Mouse (Mus musculus): ENCODE data around the gene Slc25a5.
"Not testable (repeated sequence)": the region's sequence is repeated elsewhere in the genome, so short reads cannot be mapped to it uniquely, and the experiment has no call there.

Gene Slc25a5

GRCm38 (mm10) chrX:36795424-36796162, at the start of gene Slc25a5:
TSS of gene Slc25a5 (plus strand) at chrX:36795651.
- DNase-seq (ENCODE audit: low read depth, low spot score) = peak; percentile 89

- DNase-seq (ENCODE audit: low read depth, low spot score) = no peak
Observed at GRCm38 (mm10) chrX:36746789-36747188, 48.7 kb upstream of the Slc25a5 start.

GRCm38 (mm10) chrX:36748573-36748972, 46.9 kb upstream of the Slc25a5 start:
- no peak for DNase-seq (ENCODE audit: low read depth, low spot score)

GRCm38 (mm10) chrX:36749281-36749785, 46.1 kb upstream of the Slc25a5 start:
- DNase-seq (ENCODE audit: low read depth, low spot score) = peak; percentile 3

GRCm38 (mm10) chrX:36750591-36750990, 44.9 kb upstream of the Slc25a5 start:
- DNase-seq (ENCODE audit: low read depth, low spot score) = no peak

GRCm38 (mm10) chrX:36752586-36752985, 42.9 kb upstream of the Slc25a5 start:
- DNase-seq (ENCODE audit: low read depth, low spot score) = no peak

GRCm38 (mm10) chrX:36757796-36758472, 37.5 kb upstream of the Slc25a5 start:
- DNase-seq (ENCODE audit: low read depth, low spot score) = peak; percentile 59

GRCm38 (mm10) chrX:36758566-36758965, 36.9 kb upstream of the Slc25a5 start:
- DNase-seq (ENCODE audit: low read depth, low spot score) = peak; percentile 40

GRCm38 (mm10) chrX:36760946-36761635, 34.4 kb upstream of the Slc25a5 start:
- peak; percentile 64 for DNase-seq (ENCODE audit: low read depth, low spot score)

- DNase-seq (ENCODE audit: low read depth, low spot score) = no peak
Observed at GRCm38 (mm10) chrX:36762289-36762688, 33.2 kb upstream of the Slc25a5 start.

- DNase-seq (ENCODE audit: low read depth, low spot score) = no peak
Observed at GRCm38 (mm10) chrX:36762894-36763293, 32.6 kb upstream of the Slc25a5 start.

GRCm38 (mm10) chrX:36763298-36763933, 32.0 kb upstream of the Slc25a5 start:
- DNase-seq (ENCODE audit: low read depth, low spot score) = no peak

- no peak for DNase-seq (ENCODE audit: low read depth, low spot score)
Observed at GRCm38 (mm10) chrX:36763934-36764317, 31.5 kb upstream of the Slc25a5 start.

GRCm38 (mm10) chrX:36767386-36767785, 28.1 kb upstream of the Slc25a5 start:
- no peak for DNase-seq (ENCODE audit: low read depth, low spot score)

- no peak for DNase-seq (ENCODE audit: low read depth, low spot score)
Observed at GRCm38 (mm10) chrX:36772591-36772990, 22.9 kb upstream of the Slc25a5 start.

- DNase-seq (ENCODE audit: low read depth, low spot score) = no peak
Observed at GRCm38 (mm10) chrX:36775520-36775919, 19.9 kb upstream of the Slc25a5 start.

- no peak for DNase-seq (ENCODE audit: low read depth, low spot score)
Observed at GRCm38 (mm10) chrX:36777694-36778093, 17.8 kb upstream of the Slc25a5 start.

- DNase-seq (ENCODE audit: low read depth, low spot score) = no peak
Observed at GRCm38 (mm10) chrX:36789360-36789759, 6.1 kb upstream of the Slc25a5 start.

- DNase-seq (ENCODE audit: low read depth, low spot score) = no peak
Observed at GRCm38 (mm10) chrX:36794571-36794970, 880 bp upstream of the Slc25a5 start.

GRCm38 (mm10) chrX:36796163-36796581, 721 bp downstream of the Slc25a5 start:
- peak; percentile 86 for DNase-seq (ENCODE audit: low read depth, low spot score)

GRCm38 (mm10) chrX:36796734-36797133, 1.3 kb downstream of the Slc25a5 start:
- not testable (repeated sequence) for DNase-seq (ENCODE audit: low read depth, low spot score)
